Mouse (Mus musculus) C3H10T1/2 (cell line): Measurements from ENCODE around the gene Pias3. TPM values are rescaled to one million over a fixed set of nuclear protein-coding genes. Genes with fewer than 3 reads are reported as not detected.

ENCODE experiments used
- polyA plus RNA-seq, 2 experiments: library from polyadenylated mRNA; unstranded; fragments of >200 nt; fragmentation: generic; extraction: Trizol; gene quantifications; one replicate each; pipeline ENCODE4 v1.2.1; 2012; ENCODE audit warnings: missing spikeins in 2 of 2

The Pias3 gene
- 10 to 100 TPM; 13.6 to 29.1 TPM for polyA plus RNA-seq

GRCm38 (mm10) chr3:96696198-96696765, at the start of gene Pias3:
Pias3 (plus strand) TSS chr3:96696384.

GRCm38 (mm10) chr3:96669727-96670468, 26.3 kb upstream of the Pias3 start, which contains the start of gene Ankrd35:
Ankrd35 (plus strand) TSS chr3:96670131.

GRCm38 (mm10) chr3:96707903-96708683, 11.9 kb downstream of the Pias3 start, which contains the start of gene Nudt17:
Nudt17 (minus strand) TSS chr3:96708562.

GRCm38 (mm10) chr3:96727343-96727827, 31.2 kb downstream of the Pias3 start, which contains the start of the genes Polr3c and Rnf115:
Polr3c (minus strand) TSS chr3:96727628.
Rnf115 (plus strand) TSS chr3:96727664.

Other genes starting within 250 kb of the Pias3 start
- gene BC107364, start 244.1 kb upstream of the Pias3 start, polyA plus RNA-seq, result not detected
- gene Hfe2, start 171.2 kb upstream of the Pias3 start, polyA plus RNA-seq, result not detected
- 100 to 1,000 TPM in 1 of 2 experiments, 1 to 10 TPM in 1; 4.2 to 111 TPM for gene Txnip, start 138.4 kb upstream of the Pias3 start, polyA plus RNA-seq
- gene Gm16253, start 119.4 kb upstream of the Pias3 start, polyA plus RNA-seq, result under 1 TPM; 0.23 to 0.51 TPM
- 10 to 100 TPM in 1 of 2 experiments, 1 to 10 TPM in 1; 3.2 to 21.0 TPM for gene Polr3gl, start 102.2 kb upstream of the Pias3 start, polyA plus RNA-seq
- gene Ankrd34a, start 99.7 kb upstream of the Pias3 start, polyA plus RNA-seq, result 1 to 10 TPM in 1 of 2 experiments, under 1 TPM in 1; 0.67 to 1.1 TPM
- gene Lix1l, start 95.2 kb upstream of the Pias3 start, polyA plus RNA-seq, result 10 to 100 TPM; 16.3 to 85.1 TPM
- 10 to 100 TPM; 55.8 to 66.9 TPM for gene Rbm8a, start 66.5 kb upstream of the Pias3 start, polyA plus RNA-seq
- 10 to 100 TPM; 12.0 to 28.6 TPM for gene Pex11b, start 61.0 kb upstream of the Pias3 start, polyA plus RNA-seq
- under 1 TPM; 0.01 to 0.02 TPM for gene Gm42957, start 60.9 kb upstream of the Pias3 start, polyA plus RNA-seq
- gene Itga10, start 50.8 kb upstream of the Pias3 start, polyA plus RNA-seq, result under 1 TPM; 0.06 to 0.67 TPM
- under 1 TPM; 0.02 to 0.08 TPM for gene Ankrd35, start 26.3 kb upstream of the Pias3 start, polyA plus RNA-seq
- gene Nudt17, start 12.2 kb downstream of the Pias3 start, polyA plus RNA-seq, result 1 to 10 TPM; 2.5 to 3.8 TPM
- gene Polr3c, start 31.2 kb downstream of the Pias3 start, polyA plus RNA-seq, result 10 to 100 TPM; 22.2 to 31.1 TPM
- 1 to 10 TPM; 1.4 to 8.0 TPM for gene Rnf115, start 31.3 kb downstream of the Pias3 start, polyA plus RNA-seq
- gene Pdzk1, start 132.9 kb downstream of the Pias3 start, polyA plus RNA-seq, result not detected
- gene Cd160, start 133.0 kb downstream of the Pias3 start, polyA plus RNA-seq, result under 1 TPM in 1 of 2 experiments, not detected in 1; 0.08 TPM
- under 1 TPM in 1 of 2 experiments, not detected in 1; 0.06 TPM for gene Gja5, start 208.3 kb downstream of the Pias3 start, polyA plus RNA-seq
- 10 to 100 TPM in 1 of 2 experiments, 1 to 10 TPM in 1; 9.1 to 11.7 TPM for gene Gpr89, start 209.0 kb downstream of the Pias3 start, polyA plus RNA-seq
- gene Gja8, start 229.6 kb downstream of the Pias3 start, polyA plus RNA-seq, result not detected